Mouse (Mus musculus) midbrain, postnatal 0 days (tissue): ENCODE measurements at regions not wholly inside any gene's neighbourhood (a gene's known extent, or its start where the extent isn't known, plus 50 kb on each side); places are given as distances from the start of the nearest gene placed in this dataset.
"Not testable (repeated sequence)": the region's sequence is repeated elsewhere in the genome, so short reads cannot be mapped to it uniquely, and the experiment has no call there.

ENCODE experiments used
- ATAC-seq: fragments of 200-750 bp; cut with Nextera tagmentation; 2 replicates; pipeline ENCODE4 v1.8.0; 2017; ENCODE audit warnings: moderate number of reproducible peaks, mild to moderate bottlenecking, moderate TSS enrichment, moderate library complexity; ENCODE audit not compliant: low FRiP score
- DNase-seq: peaks from one replicate; pipeline ENCODE4 v3.0.0-alpha.2; 2015; ENCODE audit warnings: low spot score
- H3K27ac ChIP-seq: fragments of 300-500 bp; sonication (generic); 2 replicates; pipeline ENCODE4 v1.5.1; 2014; ENCODE audit warnings: low read depth, mild to moderate bottlenecking, low read length, mixed read lengths
- H3K27me3 ChIP-seq: fragments of 300-500 bp; sonication (generic); 2 replicates; pipeline ENCODE4 v1.6.1; 2014; ENCODE audit warnings: low read length, control low read depth, mixed read lengths; ENCODE audit not compliant: insufficient read depth
- H3K36me3 ChIP-seq: fragments of 300-500 bp; sonication (generic); 2 replicates; pipeline ENCODE4 v1.6.1; 2014; ENCODE audit warnings: low read length, control low read depth, mixed read lengths; ENCODE audit not compliant: insufficient read depth
- H3K4me1 ChIP-seq: fragments of 300-500 bp; sonication (generic); 2 replicates; pipeline ENCODE4 v1.6.1; 2014; ENCODE audit warnings: mild to moderate bottlenecking, control low read depth, antibody characterized with exemption, low read length, mixed read lengths; ENCODE audit not compliant: insufficient read depth
- H3K4me2 ChIP-seq: fragments of 300-500 bp; sonication (generic); 2 replicates; pipeline ENCODE4 v1.6.1; 2014; ENCODE audit warnings: low read depth, mild to moderate bottlenecking, low read length, mixed read lengths; ENCODE audit not compliant: poor library complexity, severe bottlenecking
- H3K4me3 ChIP-seq: fragments of 300-500 bp; sonication (generic); 2 replicates; pipeline ENCODE4 v1.5.1; 2014; ENCODE audit warnings: low read depth, mild to moderate bottlenecking, low read length, moderate library complexity
- H3K9ac ChIP-seq: fragments of 300-500 bp; sonication (generic); replicated peaks from 2 replicates; pipeline ENCODE4 v1.6.1; 2014; ENCODE audit warnings: mild to moderate bottlenecking, low read length, moderate library complexity, mixed read lengths; ENCODE audit not compliant: poor library complexity, severe bottlenecking
- H3K9me3 ChIP-seq: fragments of 300-500 bp; sonication (generic); 2 replicates; pipeline ENCODE4 v1.6.1; 2016; ENCODE audit warnings: low read length, control low read depth
- CTCF ChIP-seq: IDR thresholded peaks from 2 replicates; pipeline ENCODE4 v1.5.1; 2016; ENCODE audit warnings: antibody characterized with exemption, mild to moderate bottlenecking
- WGBS: fragments of 180-500 bp; shearing (Covaris S2); extraction: QIAGEN DNeasy Blood & Tissue Kit; methylation state at CpG from one replicate; pipeline ENCODE4 v1.1.7; 2014; 5-methylcytosine and 5-hydroxymethylcytosine counted together

GRCm38 (mm10) chr9:84461441-84461840 is 536.5 kb downstream of the Bckdhb start:
- Histone ChIP-seq H3K36me3 (no peaks in the 10 kb centered on the region), H3K4me3 (no peak overlapping the region), H3K9ac (no peak overlapping the region), H3K9me3 (no peaks in the 10 kb centered on the region), H3K27ac (no peak overlapping the region), H3K4me2 (no peak overlapping the region), H3K4me1 (no peaks in the 10 kb centered on the region), H3K27me3 (no peaks in the 10 kb centered on the region)
- DNase-seq (no peak), ATAC-seq (no peak)
- WGBS, result 77% methylated on average over 4 of the region's 4 CpGs
- TF ChIP-seq CTCF, result no peak

GRCm38 (mm10) chr9:84466741-84467140 is 541.8 kb downstream of the Bckdhb start:
- TF ChIP-seq CTCF, result peak; percentile 58
- ATAC-seq (no peak), DNase-seq (peak; percentile 49)
- Histone ChIP-seq H3K4me2 (no peak overlapping the region), H3K27ac (no peak overlapping the region), H3K4me3 (no peak overlapping the region), H3K4me1 (no peaks in the 10 kb centered on the region), H3K27me3 (no peaks in the 10 kb centered on the region), H3K9ac (no peak overlapping the region), H3K9me3 (no peaks in the 10 kb centered on the region), H3K36me3 (no peaks in the 10 kb centered on the region)
- WGBS, result 13% methylated on average over 3 of the region's 3 CpGs

- Histone ChIP-seq H3K4me2 (no peak overlapping the region), H3K4me3 (no peak overlapping the region), H3K27ac (no peak overlapping the region), H3K4me1 (no peaks in the 10 kb centered on the region), H3K27me3 (no peaks in the 10 kb centered on the region), H3K9ac (no peak overlapping the region), H3K36me3 (no peaks in the 10 kb centered on the region), H3K9me3 (no peaks in the 10 kb centered on the region)
- no peak for TF ChIP-seq CTCF
- 82% methylated on average over 4 of the region's 4 CpGs for WGBS
- no peak for ATAC-seq
- no peak for DNase-seq
Observed at GRCm38 (mm10) chr9:84472696-84473095, 547.8 kb downstream of the Bckdhb start.

GRCm38 (mm10) chr9:84475906-84476305 is 551.0 kb downstream of the Bckdhb start:
- no peaks in the 10 kb centered on the region for H3K4me1 ChIP-seq
- no peak for TF ChIP-seq CTCF
- no peaks in the 10 kb centered on the region for H3K36me3 ChIP-seq
- no peak overlapping the region for H3K27ac ChIP-seq
- ATAC-seq, result no peak
- DNase-seq, result no peak
- WGBS, result 68% methylated on average over 1 of the region's 1 CpGs
- H3K9ac ChIP-seq, result no peak overlapping the region
- no peaks in the 10 kb centered on the region for H3K27me3 ChIP-seq
- H3K4me3 ChIP-seq, result no peak overlapping the region
- H3K4me2 ChIP-seq, result no peak overlapping the region
- H3K9me3 ChIP-seq, result no peaks in the 10 kb centered on the region

- DNase-seq (no peak), ATAC-seq (no peak)
- Histone ChIP-seq H3K4me2 (no peak overlapping the region), H3K9me3 (no peaks in the 10 kb centered on the region), H3K36me3 (no peaks in the 10 kb centered on the region), H3K27me3 (no peaks in the 10 kb centered on the region), H3K27ac (no peak overlapping the region), H3K4me1 (no peaks in the 10 kb centered on the region), H3K4me3 (no peak overlapping the region), H3K9ac (no peak overlapping the region)
- no peak for TF ChIP-seq CTCF
- 88% methylated on average over 2 of the region's 2 CpGs for WGBS
Observed at GRCm38 (mm10) chr9:84499507-84499906, 574.6 kb downstream of the Bckdhb start.

- not testable (repeated sequence) for H3K4me1 ChIP-seq, H3K9ac ChIP-seq, H3K27ac ChIP-seq, H3K27me3 ChIP-seq, H3K4me2 ChIP-seq, H3K4me3 ChIP-seq, ATAC-seq, H3K36me3 ChIP-seq, DNase-seq, H3K9me3 ChIP-seq
Observed at GRCm38 (mm10) chr9:84502981-84503380, 578.0 kb downstream of the Bckdhb start.

- H3K36me3 ChIP-seq, result no peaks in the 10 kb centered on the region
- TF ChIP-seq CTCF, result no peak
- no peak for ATAC-seq
- H3K4me3 ChIP-seq, result no peak overlapping the region
- H3K4me1 ChIP-seq, result no peaks in the 10 kb centered on the region
- H3K9ac ChIP-seq, result no peak overlapping the region
- H3K27me3 ChIP-seq, result no peaks in the 10 kb centered on the region
- H3K4me2 ChIP-seq, result no peak overlapping the region
- DNase-seq, result no peak
- no peak overlapping the region for H3K27ac ChIP-seq
- WGBS, result 93% methylated on average over 3 of the region's 3 CpGs
- H3K9me3 ChIP-seq, result no peaks in the 10 kb centered on the region
Observed at GRCm38 (mm10) chr9:84517064-84517463, 592.1 kb downstream of the Bckdhb start.
